Mouse (Mus musculus): ENCODE results near the gene Usp15. TPM values are rescaled to one million over a fixed set of nuclear protein-coding genes. Genes with fewer than 3 reads are reported as not detected.
A peak's percentile ranks its signal among the peaks of the same experiment; 100 is the strongest.

Usp15 gene
- polyA plus RNA-seq, 1 experiment = 1.4 TPM

DNA sequence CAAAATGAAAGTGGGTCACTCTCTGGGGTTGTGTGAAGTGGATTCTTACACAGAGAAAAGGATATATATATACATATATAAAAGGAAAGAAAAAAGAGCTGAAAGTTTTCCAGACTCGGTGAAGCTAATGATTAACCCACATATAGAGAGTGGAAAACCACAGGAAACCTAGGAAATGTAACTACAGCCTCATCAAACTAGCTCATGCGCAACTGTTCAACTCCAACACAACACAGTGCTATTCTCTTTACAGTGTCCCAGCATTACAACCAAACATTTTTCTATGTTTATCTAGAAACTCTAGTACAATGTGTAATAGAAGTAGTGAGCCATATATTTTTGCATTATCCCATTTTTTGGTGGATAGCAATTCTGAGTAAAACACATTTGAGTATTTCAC, 96.2 kb downstream of the Usp15 start:
- H3K9me3 ChIP-seq (ENCODE audit: control insufficient read depth, low read length) = no peaks in the 10 kb centered on the region
- TF ChIP-seq TAL1 (IDR thresholded peaks at IDR 0.05; ENCODE audit: low read length) = no peak
- no peak for TF ChIP-seq GATA1 (IDR thresholded peaks at IDR 0.05; ENCODE audit: low read length)
- H3K27me3 ChIP-seq (ENCODE audit: control insufficient read depth) = no peaks in the 10 kb centered on the region
- H3K36me3 ChIP-seq (ENCODE audit: control insufficient read depth) = no peaks in the 10 kb centered on the region
- H3K4me3 ChIP-seq (replicated peaks) = no peak overlapping the region
- H3K4me1 ChIP-seq (ENCODE audit: control insufficient read depth) = no peaks in the 10 kb centered on the region

DNA sequence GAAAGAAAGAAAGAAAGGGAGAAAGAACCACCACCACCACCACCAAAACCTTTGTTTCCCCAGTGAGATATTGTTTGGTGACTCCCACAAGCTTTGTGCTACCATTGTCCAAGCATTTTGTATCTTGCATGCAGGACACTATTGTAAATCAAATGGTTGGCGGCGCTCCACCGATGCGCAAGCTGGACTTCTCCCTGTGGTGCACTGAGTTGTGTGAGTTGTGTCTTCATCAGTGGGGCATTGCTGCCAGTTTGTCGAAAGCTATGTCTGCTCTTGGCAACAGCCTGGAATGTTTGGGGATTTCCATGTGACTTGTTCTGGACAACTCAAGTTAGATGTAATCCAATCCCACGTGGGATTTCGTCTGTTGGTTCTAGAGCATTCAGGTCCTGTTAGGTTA, 102.3 kb downstream of the Usp15 start:
- Histone ChIP-seq H3K4me3 (replicated peaks) (no peak overlapping the region), H3K36me3 (ENCODE audit: control insufficient read depth) (no peaks in the 10 kb centered on the region), H3K9me3 (ENCODE audit: control insufficient read depth, low read length) (no peaks in the 10 kb centered on the region), H3K4me1 (ENCODE audit: control insufficient read depth) (no peaks in the 10 kb centered on the region), H3K27me3 (ENCODE audit: control insufficient read depth) (peaks cover 2% of the 10 kb centered on the region; the same call in 1 of the 2 replicates)
- TF ChIP-seq GATA1 (IDR thresholded peaks at IDR 0.05; ENCODE audit: low read length) = no peak
- no peak for TF ChIP-seq TAL1 (IDR thresholded peaks at IDR 0.05; ENCODE audit: low read length)

- no peaks in the 10 kb centered on the region for H3K36me3 ChIP-seq (ENCODE audit: control insufficient read depth)
- no peak overlapping the region for H3K4me3 ChIP-seq (replicated peaks)
- no peak for TF ChIP-seq TAL1 (IDR thresholded peaks at IDR 0.05; ENCODE audit: low read length)
- TF ChIP-seq GATA1 (IDR thresholded peaks at IDR 0.05; ENCODE audit: low read length) = no peak
- peaks cover 2% of the 10 kb centered on the region; the same call in 1 of the 2 replicates for H3K27me3 ChIP-seq (ENCODE audit: control insufficient read depth)
- H3K9me3 ChIP-seq (ENCODE audit: control insufficient read depth, low read length) = no peaks in the 10 kb centered on the region
- no peaks in the 10 kb centered on the region for H3K4me1 ChIP-seq (ENCODE audit: control insufficient read depth)
Measured at GRCm38 (mm10) chr10:123092577-123092976, 104.2 kb downstream of the Usp15 start.

DNA sequence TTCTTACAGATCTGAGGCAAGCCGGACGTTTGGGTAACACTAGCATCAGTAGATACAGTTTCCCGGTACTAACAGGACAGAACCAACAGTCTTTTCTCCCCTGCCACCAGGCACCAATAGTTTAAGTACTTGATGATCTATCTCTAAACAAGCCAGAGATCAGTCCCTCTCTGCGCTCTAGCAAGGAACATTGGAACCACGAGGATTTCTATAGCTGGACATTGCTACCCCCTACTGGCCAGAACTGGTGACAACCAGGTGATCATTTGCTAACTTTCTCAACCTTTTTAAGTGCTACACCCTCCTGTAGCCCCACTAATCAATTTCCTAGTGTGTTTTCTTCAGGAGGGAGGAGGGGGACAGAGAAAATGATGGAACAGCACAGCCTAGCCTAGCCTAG, 105.1 kb downstream of the Usp15 start:
- TF ChIP-seq TAL1 (IDR thresholded peaks at IDR 0.05; ENCODE audit: low read length) (no peak), GATA1 (IDR thresholded peaks at IDR 0.05; ENCODE audit: low read length) (no peak)
- no peaks in the 10 kb centered on the region for H3K36me3 ChIP-seq (ENCODE audit: control insufficient read depth)
- H3K4me1 ChIP-seq (ENCODE audit: control insufficient read depth) = no peaks in the 10 kb centered on the region
- peaks cover 2% of the 10 kb centered on the region; the same call in 1 of the 2 replicates for H3K27me3 ChIP-seq (ENCODE audit: control insufficient read depth)
- H3K4me3 ChIP-seq (replicated peaks) = no peak overlapping the region
- H3K9me3 ChIP-seq (ENCODE audit: control insufficient read depth, low read length) = no peaks in the 10 kb centered on the region

DNA sequence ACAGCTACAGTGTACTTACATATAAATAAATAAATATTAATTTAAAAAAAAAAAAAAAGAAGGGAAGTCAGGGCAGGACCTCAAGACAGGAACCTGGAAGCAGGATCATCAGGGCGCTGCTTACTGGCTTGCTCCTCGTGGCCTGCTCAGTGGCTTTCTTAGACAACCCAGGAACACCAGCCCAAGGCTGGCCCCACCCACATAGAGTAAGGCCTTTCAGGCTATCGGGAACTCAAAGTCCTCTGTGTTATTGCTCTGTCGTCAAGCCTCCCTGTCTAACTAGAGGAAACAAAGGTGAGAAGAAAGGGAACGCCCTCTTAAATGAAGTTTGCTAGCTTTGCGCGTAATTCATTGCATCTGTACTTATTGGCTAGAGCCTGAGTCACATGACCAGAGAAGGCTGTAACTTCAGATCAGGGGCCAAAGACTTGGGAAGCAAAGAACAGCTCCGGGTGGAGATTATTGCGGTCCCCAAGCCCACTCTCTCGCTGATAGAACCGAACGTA, 107.3 kb downstream of the Usp15 start:
- Histone ChIP-seq H3K4me3 (replicated peaks) (no peak overlapping the region), H3K9me3 (ENCODE audit: control insufficient read depth, low read length) (no peaks in the 10 kb centered on the region), H3K4me1 (ENCODE audit: control insufficient read depth) (no peaks in the 10 kb centered on the region), H3K27me3 (ENCODE audit: control insufficient read depth) (peaks cover under 1% of the 10 kb centered on the region; the same call in 1 of the 2 replicates), H3K36me3 (ENCODE audit: control insufficient read depth) (no peaks in the 10 kb centered on the region)
- TF ChIP-seq GATA1 (IDR thresholded peaks at IDR 0.05; ENCODE audit: low read length) (no peak), TAL1 (IDR thresholded peaks at IDR 0.05; ENCODE audit: low read length) (no peak)

- Histone ChIP-seq H3K4me3 (replicated peaks) (no peak overlapping the region), H3K4me1 (ENCODE audit: control insufficient read depth) (no peaks in the 10 kb centered on the region), H3K9me3 (ENCODE audit: control insufficient read depth, low read length) (no peaks in the 10 kb centered on the region), H3K27me3 (ENCODE audit: control insufficient read depth) (no peaks in the 10 kb centered on the region), H3K36me3 (ENCODE audit: control insufficient read depth) (no peaks in the 10 kb centered on the region)
- no peak for TF ChIP-seq GATA1 (IDR thresholded peaks at IDR 0.05; ENCODE audit: low read length)
Measured at GRCm38 (mm10) chr10:123086847-123087246, 109.9 kb downstream of the Usp15 start.

GRCm38 (mm10) chr10:123084900-123085641, 111.7 kb downstream of the Usp15 start:
- Histone ChIP-seq H3K9me3 (ENCODE audit: control insufficient read depth, low read length) (no peaks in the 10 kb centered on the region), H3K36me3 (ENCODE audit: control insufficient read depth) (no peaks in the 10 kb centered on the region), H3K27me3 (ENCODE audit: control insufficient read depth) (peaks cover 1% of the 10 kb centered on the region; the same call in 1 of the 2 replicates), H3K4me3 (replicated peaks) (no peak overlapping the region), H3K4me1 (ENCODE audit: control insufficient read depth) (no peaks in the 10 kb centered on the region)
- no peak for TF ChIP-seq TAL1 (IDR thresholded peaks at IDR 0.05; ENCODE audit: low read length)
- TF ChIP-seq GATA1 (IDR thresholded peaks at IDR 0.05; ENCODE audit: low read length) = no peak

DNA sequence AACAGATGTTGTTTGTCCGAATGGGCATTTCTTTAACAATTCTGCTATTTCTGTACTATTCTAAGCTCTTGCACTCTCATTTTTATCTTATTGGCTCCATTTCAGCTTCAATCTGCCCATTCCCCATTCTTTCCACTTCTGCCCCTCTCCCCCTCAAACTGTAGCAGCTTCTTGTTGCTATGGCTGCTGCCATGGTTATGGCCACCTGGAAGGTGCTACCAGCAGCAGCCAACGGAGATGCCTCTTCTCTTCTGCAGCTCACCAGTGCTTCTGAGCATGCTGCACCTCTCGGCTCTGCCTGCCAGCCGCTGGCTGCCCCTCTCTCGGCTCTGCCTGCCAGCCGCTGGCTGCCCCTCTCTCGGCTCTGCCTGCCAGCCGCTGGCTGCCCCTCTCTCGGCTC, 112.5 kb downstream of the Usp15 start:
- H3K4me1 ChIP-seq (ENCODE audit: control insufficient read depth) = no peaks in the 10 kb centered on the region
- peaks cover 5% of the 10 kb centered on the region; the same call in 1 of the 2 replicates for H3K27me3 ChIP-seq (ENCODE audit: control insufficient read depth)
- no peak overlapping the region for H3K4me3 ChIP-seq (replicated peaks)
- no peaks in the 10 kb centered on the region for H3K9me3 ChIP-seq (ENCODE audit: control insufficient read depth, low read length)
- no peak for TF ChIP-seq TAL1 (IDR thresholded peaks at IDR 0.05; ENCODE audit: low read length)
- TF ChIP-seq GATA1 (IDR thresholded peaks at IDR 0.05; ENCODE audit: low read length) = no peak
- H3K36me3 ChIP-seq (ENCODE audit: control insufficient read depth) = no peaks in the 10 kb centered on the region

DNA sequence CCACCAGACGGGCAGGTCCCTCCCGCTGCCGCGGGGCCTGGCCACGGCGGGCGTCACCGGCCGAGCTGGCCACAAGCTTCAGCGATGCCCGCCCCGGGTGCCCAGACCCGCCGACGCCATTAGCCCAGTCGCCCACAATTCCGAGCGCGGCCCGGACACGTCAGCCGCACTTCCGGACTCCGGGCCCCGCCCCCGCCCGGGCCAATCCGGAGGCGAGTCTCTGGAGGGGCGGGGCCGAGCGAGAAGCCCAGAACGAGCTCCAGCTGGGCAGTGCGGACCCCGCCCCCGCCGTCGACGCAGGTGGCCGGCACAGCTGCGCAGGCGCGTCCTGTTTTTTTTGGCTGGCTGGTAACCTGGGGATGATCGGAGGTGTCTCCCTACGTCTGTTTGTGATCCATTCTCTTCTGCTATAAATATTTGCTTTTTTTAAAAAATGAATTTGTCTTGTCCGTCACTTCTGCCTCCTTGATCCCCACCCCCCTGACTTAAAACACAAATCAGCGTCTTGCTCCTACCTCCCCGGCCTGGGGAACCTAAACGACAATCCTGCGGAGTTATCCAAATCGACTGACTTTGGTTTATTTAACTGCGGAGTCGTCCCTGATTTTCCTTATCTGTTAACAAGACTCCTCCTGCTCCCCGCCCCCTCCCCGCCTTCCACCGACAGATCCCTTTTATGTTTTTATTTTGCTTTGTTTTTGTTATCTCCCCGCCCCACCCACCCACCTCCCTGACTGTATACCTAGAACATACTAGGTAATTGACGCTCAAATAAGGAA, 120.4 kb downstream of the Usp15 start, which contains the start of gene Mon2:
Gene Mon2 (minus strand): TSS at position 261 of the 779 bp plus-strand sequence.
- H3K4me3 ChIP-seq (replicated peaks) = peak within 1 kb of the TSS; percentile 93
- H3K4me1 ChIP-seq (ENCODE audit: control insufficient read depth) = peaks cover 34% of the 10 kb centered on the region
- peaks cover 13% of the 10 kb centered on the region for H3K36me3 ChIP-seq (ENCODE audit: control insufficient read depth)
- peaks cover 11% of the 10 kb centered on the region for H3K27me3 ChIP-seq (ENCODE audit: control insufficient read depth)
- no peaks in the 10 kb centered on the region for H3K9me3 ChIP-seq (ENCODE audit: control insufficient read depth, low read length)
- TF ChIP-seq TAL1 (IDR thresholded peaks at IDR 0.05; ENCODE audit: low read length) = no peak
- TF ChIP-seq GATA1 (IDR thresholded peaks at IDR 0.05; ENCODE audit: low read length) = no peak

Measured in erythroblast, embryonic 14.5 days (primary cell).